Mouse (Mus musculus): Measurements from ENCODE around the gene Zbtb20.

Gene Zbtb20

GRCm38 (mm10) chr16:43647641-43648040 lies 772.0 kb downstream of the Zbtb20 start:
- no peak for DNase-seq (ENCODE audit: low read depth, low spot score)

- DNase-seq (ENCODE audit: low read depth, low spot score): no peak
Observed at GRCm38 (mm10) chr16:43650355-43651080, 774.8 kb downstream of the Zbtb20 start.

- DNase-seq (ENCODE audit: low read depth, low spot score): no peak
Observed at GRCm38 (mm10) chr16:43653288-43653687, 777.6 kb downstream of the Zbtb20 start.

- no peak for DNase-seq (ENCODE audit: low read depth, low spot score)
Observed at GRCm38 (mm10) chr16:43654269-43654668, 778.6 kb downstream of the Zbtb20 start.

- no peak for DNase-seq (ENCODE audit: low read depth, low spot score)
Observed at GRCm38 (mm10) chr16:43655183-43655787, 779.6 kb downstream of the Zbtb20 start.

GRCm38 (mm10) chr16:43661576-43661975 lies 785.9 kb downstream of the Zbtb20 start:
- no peak for DNase-seq (ENCODE audit: low read depth, low spot score)

- no peak for DNase-seq (ENCODE audit: low read depth, low spot score)
Observed at GRCm38 (mm10) chr16:43662124-43663004, 786.7 kb downstream of the Zbtb20 start.

GRCm38 (mm10) chr16:43663978-43664579 lies 788.4 kb downstream of the Zbtb20 start, which contains the start of gene Tigit:
Gene Tigit (minus strand): TSS chr16:43664146.
- no peak for DNase-seq (ENCODE audit: low read depth, low spot score)

GRCm38 (mm10) chr16:43664861-43665260 lies 789.2 kb downstream of the Zbtb20 start:
- DNase-seq (ENCODE audit: low read depth, low spot score): no peak

GRCm38 (mm10) chr16:43668294-43668693 lies 792.6 kb downstream of the Zbtb20 start:
- DNase-seq (ENCODE audit: low read depth, low spot score): no peak

GRCm38 (mm10) chr16:43671972-43672371 lies 796.3 kb downstream of the Zbtb20 start:
- DNase-seq (ENCODE audit: low read depth, low spot score): no peak

GRCm38 (mm10) chr16:43672697-43673096 lies 797.0 kb downstream of the Zbtb20 start:
- no peak for DNase-seq (ENCODE audit: low read depth, low spot score)

- DNase-seq (ENCODE audit: low read depth, low spot score): no peak
Observed at GRCm38 (mm10) chr16:43674400-43674799, 798.7 kb downstream of the Zbtb20 start.

- no peak for DNase-seq (ENCODE audit: low read depth, low spot score)
Observed at GRCm38 (mm10) chr16:43687968-43688367, 812.3 kb downstream of the Zbtb20 start.

GRCm38 (mm10) chr16:43690211-43690690 lies 814.6 kb downstream of the Zbtb20 start:
- no peak for DNase-seq (ENCODE audit: low read depth, low spot score)

- DNase-seq (ENCODE audit: low read depth, low spot score): no peak
Observed at GRCm38 (mm10) chr16:43690912-43691311, 815.2 kb downstream of the Zbtb20 start.

- DNase-seq (ENCODE audit: low read depth, low spot score): no peak
Observed at GRCm38 (mm10) chr16:43691741-43692140, 816.1 kb downstream of the Zbtb20 start.

Data from WW6 (cell line).